Mouse (Mus musculus): ENCODE measurements around the gene Tmem104. TPM values are rescaled to one million over a fixed set of nuclear protein-coding genes. Genes with fewer than 3 reads are reported as not detected.

Gene Tmem104
- total RNA-seq, 1 experiment from 2014 or later: 3.7 TPM

GRCm38 (mm10) chr11:115292631-115293375 is 105.5 kb downstream of the Tmem104 start:
- ATAC-seq (replicated peaks; ENCODE audit: low read depth, poor library complexity, severe bottlenecking): no peak

DNA sequence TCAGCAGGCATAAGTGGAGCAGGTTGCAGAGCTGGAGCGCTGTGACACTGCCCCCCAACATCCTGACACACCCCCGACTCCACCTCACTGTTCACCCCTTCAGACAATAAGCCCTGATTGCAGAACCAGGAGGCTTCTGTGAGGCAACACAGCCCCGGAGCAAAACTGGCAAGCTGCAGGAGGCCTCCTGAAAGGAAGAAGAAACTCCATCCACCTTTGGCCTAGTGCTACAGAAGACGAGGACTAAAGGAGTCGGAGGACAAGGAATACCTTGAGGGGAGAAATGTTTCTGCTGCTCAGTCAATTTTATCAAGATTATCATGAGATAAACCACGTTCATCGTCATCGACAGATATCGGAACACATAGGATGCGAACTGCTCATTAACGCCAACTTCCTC is 108.7 kb downstream of the Tmem104 start:
- ATAC-seq (replicated peaks; ENCODE audit: low read depth, poor library complexity, severe bottlenecking): no peak

Other genes with a start within 250 kb of the Tmem104 start
- gene Cd300c, start 218.3 kb upstream of the Tmem104 start, total RNA-seq (2017): 2.7 TPM in 1 of 2 replicates, not detected in the other
- 0.55 TPM in 1 of 2 replicates, not detected in the other for gene Cd300ld, start 197.6 kb upstream of the Tmem104 start, total RNA-seq (2017)
- 1.8 TPM in 1 of 2 replicates, not detected in the other for gene Cd300c2, start 185.6 kb upstream of the Tmem104 start, total RNA-seq (2017)
- gene Cd300ld2, start 171.3 kb upstream of the Tmem104 start, total RNA-seq (2017): not detected in 2 replicates
- gene Cd300ld4, start 160.5 kb upstream of the Tmem104 start, total RNA-seq (2017): not detected in 2 replicates
- not detected in 2 replicates for gene Cd300ld5, start 149.7 kb upstream of the Tmem104 start, total RNA-seq (2017)
- gene Cd300ld3, start 139.1 kb upstream of the Tmem104 start, total RNA-seq (2017): not detected in 2 replicates
- gene Cd300e, start 125.3 kb upstream of the Tmem104 start, total RNA-seq (2017): not detected in 2 replicates
- gene Rab37, start 96.1 kb upstream of the Tmem104 start, total RNA-seq (2017): 50.6 and 61.5 TPM in 2 replicates
- not detected in 2 replicates for gene Cd300lf, start 53.5 kb upstream of the Tmem104 start, total RNA-seq (2017)
- gene Slc9a3r1, start 24.1 kb upstream of the Tmem104 start, total RNA-seq (2017): 45.5 and 53.4 TPM in 2 replicates
- 17.2 and 19.7 TPM in 2 replicates for gene Nat9, start 372 bp downstream of the Tmem104 start, total RNA-seq (2017)
- gene Grin2c, start 79.8 kb downstream of the Tmem104 start, total RNA-seq (2017): not detected in 2 replicates
- gene Fdxr, start 89.6 kb downstream of the Tmem104 start, total RNA-seq (2017): 21.5 and 29.1 TPM in 2 replicates
- gene Fads6, start 110.2 kb downstream of the Tmem104 start, total RNA-seq (2017): 0.73 and 1.6 TPM in 2 replicates
- gene Otop2, start 119.7 kb downstream of the Tmem104 start, total RNA-seq (2017): not detected in 2 replicates
- not detected in 2 replicates for gene Ush1g, start 134.6 kb downstream of the Tmem104 start, total RNA-seq (2017)
- not detected in 2 replicates for gene Otop3, start 147.2 kb downstream of the Tmem104 start, total RNA-seq (2017)
- 1.9 TPM in 1 of 2 replicates, not detected in the other for gene Hid1, start 180.3 kb downstream of the Tmem104 start, total RNA-seq (2017)
- 0.18 TPM in 1 of 2 replicates, not detected in the other for gene Cdr2l, start 194.4 kb downstream of the Tmem104 start, total RNA-seq (2017)
- 67.7 and 94.1 TPM in 2 replicates for gene Mrpl58, start 216.3 kb downstream of the Tmem104 start, total RNA-seq (2017)
- 531 and 684 TPM in 2 replicates for gene Atp5h, start 232.5 kb downstream of the Tmem104 start, total RNA-seq (2017)
- gene Kctd2, start 232.6 kb downstream of the Tmem104 start, total RNA-seq (2017): 12.3 and 15.4 TPM in 2 replicates